Mouse (Mus musculus): ENCODE measurements around the gene Olfr889.
"Not testable (repeated sequence)": the region's sequence is repeated elsewhere in the genome, so short reads cannot be mapped to it uniquely, and the experiment has no call there.

Olfr889 gene

GRCm38 (mm10) chr9:38114898-38115297 lies at the start of gene Olfr889:
TSS of gene Olfr889 (plus strand) at chr9:38115198.
- in situ Hi-C loops (cut with MboI; ENCODE audit: unreplicated experiment in 2 of 2), result no loop called here

- in situ Hi-C loops (cut with MboI; ENCODE audit: unreplicated experiment in 2 of 2), result no loop called here
Measured at GRCm38 (mm10) chr9:38083772-38084171, 31.2 kb upstream of the Olfr889 start, which contains the start of gene Olfr887. TSS of gene Olfr887 (plus strand) at chr9:38084072.

GRCm38 (mm10) chr9:38107828-38108227 lies 7.2 kb upstream of the Olfr889 start, which contains the start of gene Olfr888:
TSS of gene Olfr888 (plus strand) at chr9:38108128.
- in situ Hi-C loops (cut with MboI; ENCODE audit: unreplicated experiment in 2 of 2), result no loop called here

GRCm38 (mm10) chr9:38142217-38142616 lies 27.2 kb downstream of the Olfr889 start, which contains the start of gene Olfr890:
TSS of gene Olfr890 (plus strand) at chr9:38142517.
- in situ Hi-C loops (cut with MboI; ENCODE audit: unreplicated experiment in 2 of 2), result no loop called here

- in situ Hi-C loops (cut with MboI; ENCODE audit: unreplicated experiment in 2 of 2), result not testable (repeated sequence)
Measured at GRCm38 (mm10) chr9:38168341-38168740, 53.3 kb downstream of the Olfr889 start.
